Mouse (Mus musculus) ES-Bruce4 (cell line): ENCODE results near the gene Ranbp1.

Source experiments
- CTCF ChIP-seq: IDR thresholded peaks from one replicate; pipeline ENCODE4 v1.8.1; 2011; ENCODE audit warnings: low read depth, low read length
- EP300 ChIP-seq: IDR thresholded peaks from 2 replicates; pipeline ENCODE4 v1.6.1; 2011; ENCODE audit warnings: low read depth, low read length; ENCODE audit not compliant: insufficient read depth

DNA sequence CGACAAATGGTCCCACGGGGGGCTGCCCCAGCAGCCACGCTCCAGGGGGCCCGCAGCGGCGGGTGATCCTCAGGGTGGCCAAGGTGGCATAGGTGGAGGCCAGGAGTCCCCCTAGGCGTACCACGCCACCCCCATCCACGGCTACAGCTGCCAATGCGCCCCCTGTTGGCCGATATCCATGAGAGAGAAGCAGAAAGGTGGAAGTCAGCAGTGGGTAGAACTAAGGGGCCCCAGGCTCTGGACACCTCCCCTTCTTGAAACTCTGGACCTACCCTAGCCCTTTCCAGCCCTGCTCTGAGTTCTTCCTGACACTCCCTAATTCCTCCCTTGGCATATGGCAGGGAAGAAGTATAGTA, 27.0 kb downstream of the Ranbp1 start:
- no peak for TF ChIP-seq EP300
- peak; percentile 34 for TF ChIP-seq CTCF
